Mouse (Mus musculus) brain, embryonic 14.5 days (tissue): ENCODE measurements at regions not wholly inside any gene's neighbourhood (a gene's known extent, or its start where the extent isn't known, plus 50 kb on each side); places are given as distances from the start of the nearest gene placed in this dataset.

ENCODE experiments used
- CTCF ChIP-seq: fragments of 200-500 bp; IDR thresholded peaks from 2 replicates; pipeline ENCODE4 v1.5.1; 2012; ENCODE audit warnings: inconsistent platforms, mild to moderate bottlenecking, moderate library complexity, borderline replicate concordance; ENCODE audit not compliant: insufficient read depth, insufficient read length; ENCODE audit errors: extremely low read depth
- POLR2A ChIP-seq: fragments of 200-500 bp; IDR thresholded peaks from 2 replicates; pipeline ENCODE4 v1.6.1; 2012; ENCODE audit warnings: mild to moderate bottlenecking, inconsistent platforms, borderline replicate concordance; ENCODE audit not compliant: poor library complexity, insufficient read depth, insufficient read length, severe bottlenecking; ENCODE audit errors: extremely low read depth

GRCm38 (mm10) chr4:22938302-22938701, 450.1 kb upstream of the Pou3f2 start:
- TF ChIP-seq POLR2A (no peak), CTCF (no peak)
